Mouse (Mus musculus): ENCODE data around the gene Apoe.
A peak's percentile ranks its signal among the peaks of the same experiment; 100 is the strongest.

The Apoe gene

DNA sequence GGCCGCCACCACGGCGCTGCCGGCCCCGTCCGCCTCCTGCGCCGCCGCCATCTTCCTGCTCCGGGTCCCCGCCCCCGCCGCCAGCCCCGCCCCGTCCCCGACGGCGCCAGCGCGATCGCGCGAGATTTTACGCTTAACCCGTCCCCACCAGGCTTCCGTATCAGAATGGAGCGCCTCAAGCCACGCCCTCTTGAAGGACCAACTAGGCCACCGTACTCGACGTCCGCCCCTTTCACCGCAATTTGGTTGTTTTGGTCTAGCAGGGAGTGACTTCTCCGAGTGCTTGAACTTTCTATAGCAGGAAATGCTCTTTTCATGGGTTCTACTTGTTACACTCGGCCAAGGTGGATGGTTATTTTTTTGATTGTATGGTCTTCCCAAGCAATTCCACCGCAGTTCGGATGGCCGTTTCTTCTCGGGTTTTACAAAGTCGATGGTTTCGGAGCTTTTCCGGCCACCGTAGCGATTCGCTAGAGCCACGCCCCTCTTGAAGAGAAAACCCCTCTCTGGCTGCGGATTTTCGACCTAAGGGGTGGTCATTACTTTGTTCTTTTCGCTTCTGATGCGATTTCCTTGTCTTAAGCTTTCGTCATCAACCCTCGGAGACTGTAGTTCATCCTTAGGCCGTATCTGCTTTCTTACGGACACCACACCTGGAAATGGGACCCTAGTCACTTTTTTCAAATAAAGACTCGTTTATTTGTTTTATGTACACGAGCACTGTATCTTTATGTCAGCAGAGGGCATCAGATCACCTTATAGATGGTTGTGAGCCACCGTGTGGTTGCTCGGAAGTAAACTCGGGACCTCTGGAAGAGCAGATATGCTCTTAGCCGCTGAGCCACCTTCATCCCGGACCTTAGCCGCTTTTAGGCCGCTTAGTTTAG is 33.8 kb downstream of the Apoe start, which contains the start of gene Clptm1:
Gene Clptm1 (minus strand): TSS at position 79 of the 887 bp plus-strand sequence.
- DNase-seq (ENCODE audit: low read depth, low spot score): peak; percentile 99

DNA sequence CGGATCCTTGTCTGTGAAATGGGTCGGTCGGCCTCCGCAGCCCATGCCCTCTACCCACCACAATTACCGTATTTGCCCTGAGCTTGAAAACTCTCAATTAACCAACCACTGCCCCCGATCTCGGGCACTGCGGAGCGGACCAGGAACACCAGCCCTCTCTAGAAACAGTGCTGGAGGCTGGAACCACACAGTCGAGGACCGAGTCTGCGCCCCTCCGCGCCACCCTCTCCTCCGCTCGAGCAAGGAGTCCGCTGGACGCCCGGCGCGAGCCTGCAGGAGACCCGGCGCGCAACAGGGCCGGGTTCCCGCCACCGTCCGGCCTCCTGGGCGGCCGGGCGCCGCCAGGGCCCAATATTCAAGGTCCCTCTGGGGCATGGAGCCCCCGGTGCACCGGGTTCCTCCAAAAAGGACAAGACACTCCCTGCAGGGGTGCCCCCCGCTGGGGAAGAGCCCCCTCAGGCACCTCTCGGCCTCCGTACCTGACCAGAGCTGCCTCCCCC is 34.5 kb downstream of the Apoe start:
- no peak for DNase-seq (ENCODE audit: low read depth, low spot score)

DNA sequence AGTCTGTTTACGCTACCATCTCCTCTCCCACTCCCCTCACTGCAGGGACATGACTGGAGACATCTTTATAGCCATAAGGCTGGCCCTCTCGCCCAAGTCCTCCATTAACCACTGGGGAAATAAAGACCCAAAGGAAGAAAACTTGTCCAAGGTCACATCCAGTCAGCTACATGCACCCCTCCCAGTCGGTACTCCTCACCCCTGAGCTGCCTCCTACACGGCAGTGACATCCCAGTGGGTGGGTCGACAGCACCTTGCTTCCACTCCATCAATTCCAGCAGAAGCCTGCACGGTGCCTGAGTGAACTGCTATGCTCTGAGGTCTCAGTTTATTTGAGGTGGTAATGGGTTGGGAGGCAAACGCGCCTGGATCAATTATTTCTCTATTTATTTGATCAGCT is 35.0 kb downstream of the Apoe start:
- no peak for DNase-seq (ENCODE audit: low read depth, low spot score)

DNA sequence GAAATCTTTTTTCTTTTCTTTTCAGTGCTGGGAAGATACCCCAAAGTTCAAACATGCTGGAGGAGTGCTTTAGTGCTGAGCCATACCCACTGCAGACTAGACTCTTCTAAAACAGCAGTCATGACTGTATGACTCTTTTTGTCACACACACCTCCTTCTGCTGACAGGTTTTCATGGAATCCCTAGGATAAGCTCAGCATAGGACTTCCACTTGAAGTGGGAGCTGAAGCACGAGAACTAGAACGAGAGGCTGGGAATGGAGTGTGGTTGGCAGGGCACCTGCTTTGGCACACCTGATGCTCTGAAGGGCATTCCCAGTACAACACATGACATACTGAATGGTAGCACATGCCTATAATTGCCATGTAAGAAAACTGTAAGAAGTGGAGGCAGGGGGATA is 46.4 kb downstream of the Apoe start:
- DNase-seq (ENCODE audit: low read depth, low spot score): no peak

DNA sequence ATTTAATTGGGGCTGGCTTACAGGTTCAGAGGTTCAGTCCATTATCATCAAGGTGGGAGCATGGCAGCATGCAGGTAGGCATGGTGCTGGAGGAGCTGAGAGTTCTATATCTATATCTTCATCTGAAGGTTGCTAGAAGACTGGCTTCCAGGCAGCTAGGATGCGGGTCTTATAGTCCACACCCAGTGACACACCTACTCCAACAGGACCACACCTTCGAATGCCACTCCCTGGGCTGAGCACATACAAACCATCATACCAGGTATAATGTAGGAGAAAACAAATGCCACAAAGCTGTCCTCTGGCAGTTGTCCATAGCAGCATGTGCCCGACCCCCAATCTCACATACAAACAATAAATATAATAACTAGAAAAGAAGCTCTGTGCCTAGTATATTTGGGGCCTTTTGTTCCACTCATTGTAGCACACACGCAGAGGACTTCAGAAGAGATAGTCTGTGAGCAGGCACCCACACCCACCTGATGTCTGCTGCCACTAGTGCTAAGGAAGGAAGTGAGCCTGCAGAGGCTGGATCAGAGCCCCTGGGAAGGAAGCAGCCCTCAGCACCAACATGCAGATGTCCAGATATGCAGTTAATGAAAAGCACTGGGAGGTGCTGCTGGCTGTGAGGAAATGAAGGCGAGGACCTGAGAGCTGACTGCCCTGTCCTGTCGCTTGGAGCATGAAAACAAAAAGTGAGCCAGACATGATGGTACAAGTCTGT is 47.8 kb downstream of the Apoe start:
- no peak for DNase-seq (ENCODE audit: low read depth, low spot score)

Measured in A20 (cell line).